Mouse (Mus musculus) ES-E14 (cell line): ENCODE measurements around the gene Acox2. TPM values are rescaled to one million over a fixed set of nuclear protein-coding genes. Genes with fewer than 3 reads are reported as not detected.
"Not testable (repeated sequence)": the region's sequence is repeated elsewhere in the genome, so short reads cannot be mapped to it uniquely, and the experiment has no call there.

Experiments used
- DNase-seq: peaks from one replicate; pipeline ENCODE4 v3.0.0-alpha.2; 2013; ENCODE audit warnings: low read depth, low spot score
- H3K27ac ChIP-seq: 2 replicates; pipeline ENCODE4 v1.5.1; 2012; ENCODE audit warnings: low read depth, mild to moderate bottlenecking, low read length, moderate library complexity, mixed read lengths; ENCODE audit not compliant: poor library complexity, insufficient read depth, severe bottlenecking
- H3K36me3 ChIP-seq: 2 replicates; pipeline ENCODE4 v1.6.1; 2012; ENCODE audit warnings: mild to moderate bottlenecking, low read length, moderate library complexity, mixed read lengths; ENCODE audit not compliant: control insufficient read depth, poor library complexity, insufficient read depth, severe bottlenecking
- H3K4me1 ChIP-seq, 2 experiments: fragments of 150-350 bp in 1 of 2; sonication (generic) in 1 of 2; 2 replicates each; pipeline ENCODE4 v1.6.1; 2012; ENCODE audit warnings: low read length in 2 of 2, mild to moderate bottlenecking in 1 of 2, mixed read lengths in 1 of 2; ENCODE audit not compliant: control insufficient read depth in 2 of 2, insufficient read depth in 2 of 2, poor library complexity in 1 of 2
- H3K4me3 ChIP-seq, 2 experiments: fragments of 150-350 bp in 1 of 2; sonication (generic) in 1 of 2; 2 replicates each; pipeline ENCODE4 v1.5.1; 2012; ENCODE audit warnings: low read length in 2 of 2, low read depth in 1 of 2, mild to moderate bottlenecking in 1 of 2, mixed read lengths in 1 of 2; ENCODE audit not compliant: insufficient read depth in 1 of 2, poor library complexity in 1 of 2, severe bottlenecking in 1 of 2
- H3K9ac ChIP-seq: 2 replicates; pipeline ENCODE4 v1.6.1; 2012; ENCODE audit warnings: low read depth, mild to moderate bottlenecking, low read length, mixed read lengths; ENCODE audit not compliant: poor library complexity, insufficient read depth, severe bottlenecking
- H3K9me3 ChIP-seq: fragments of 150-350 bp; sonication (generic); 2 replicates; pipeline ENCODE4 v1.6.1; 2012; ENCODE audit warnings: low read depth, mild to moderate bottlenecking, low read length; ENCODE audit not compliant: control insufficient read depth, insufficient read depth
- CHD2 ChIP-seq: IDR thresholded peaks from 2 replicates; pipeline ENCODE4 v1.6.1; 2014; ENCODE audit warnings: mild to moderate bottlenecking, low read depth, low read length, inconsistent platforms
- HCFC1 ChIP-seq: IDR thresholded peaks from 2 replicates; pipeline ENCODE4 v1.6.1; 2012; ENCODE audit warnings: low read length, inconsistent platforms, borderline replicate concordance; ENCODE audit not compliant: insufficient read depth
- MAFK ChIP-seq: IDR thresholded peaks from 2 replicates; pipeline ENCODE4 v1.6.1; 2014; ENCODE audit warnings: mild to moderate bottlenecking, low read depth, low read length, inconsistent platforms; ENCODE audit not compliant: insufficient read depth
- ZC3H11A ChIP-seq: IDR thresholded peaks from 2 replicates; pipeline ENCODE4 v1.6.1; 2012; ENCODE audit warnings: low read depth, mild to moderate bottlenecking, inconsistent platforms, low read length, borderline replicate concordance
- ZNF384 ChIP-seq: IDR thresholded peaks from 2 replicates; pipeline ENCODE4 v1.6.1; 2012; ENCODE audit warnings: low read depth, low read length, inconsistent platforms
- in situ Hi-C, 2 experiments: fragments of 600-800 bp; cut with MboI; formaldehyde crosslinking; loops; one replicate each; pipeline ENCODE4 v1.15.1; 2025; ENCODE audit warnings: low sequenced_read_pairs in 2 of 2, inconsistent platforms in 1 of 2; ENCODE audit not compliant: unreplicated experiment in 2 of 2
- total RNA-seq: library from RNA; depleted of rRNA; stranded (reverse); fragments of 300-350 nt; gene quantifications from 2 replicates; pipeline ENCODE4 v1.2.3, GENCODE M21; 2012

Acox2 gene
- total RNA-seq, 1 experiment, result not detected

- DNase-seq, result no peak
These were observed 24.6 kb upstream of the Acox2 start for GRCm38 (mm10) chr14:8283784-8284183.

GRCm38 (mm10) chr14:8271281-8271680 lies 12.1 kb upstream of the Acox2 start:
- H3K9me3 ChIP-seq, DNase-seq, H3K36me3 ChIP-seq, H3K9ac ChIP-seq, H3K4me3 ChIP-seq, in situ Hi-C loops, H3K27ac ChIP-seq, H3K4me1 ChIP-seq: not testable (repeated sequence)

More at GRCm38 (mm10) chr14:8283784-8284183, 24.6 kb upstream of the Acox2 start:
- in situ Hi-C loops, result no loop called here
- peaks cover 4% of the 10 kb centered on the region; the same call in 1 of the 2 replicates for H3K9me3 ChIP-seq
- no peak for TF ChIP-seq CHD2
- no peak for TF ChIP-seq ZC3H11A
- no peak for TF ChIP-seq ZNF384
- no peak for TF ChIP-seq MAFK
- TF ChIP-seq HCFC1, result no peak
- peaks cover 0 to 5% of the 10 kb centered on the region in 2 experiments; a peak in 3 of 4 replicates for H3K4me1 ChIP-seq
- H3K4me3 ChIP-seq, result no peak overlapping the region
- H3K36me3 ChIP-seq, result no peaks in the 10 kb centered on the region
- H3K27ac ChIP-seq, result no peak overlapping the region
- no peak overlapping the region for H3K9ac ChIP-seq

- Histone ChIP-seq H3K9me3 (no peaks in the 10 kb centered on the region), H3K4me1 (no peaks in the 10 kb centered on the region), H3K4me3 (no peak overlapping the region), H3K36me3 (no peaks in the 10 kb centered on the region), H3K27ac (no peak overlapping the region), H3K9ac (no peak overlapping the region)
- in situ Hi-C loops, result no loop called here
- TF ChIP-seq ZNF384 (no peak), HCFC1 (no peak), CHD2 (no peak), MAFK (no peak)
- no peak for DNase-seq
These were observed 5.2 kb upstream of the Acox2 start for GRCm38 (mm10) chr14:8264378-8264777.

- TF ChIP-seq CHD2, result no peak
- TF ChIP-seq ZNF384, result no peak
- TF ChIP-seq HCFC1, result no peak
- H3K36me3 ChIP-seq, result no peaks in the 10 kb centered on the region
- H3K9ac ChIP-seq, result no peak overlapping the region
- no peak overlapping the region for H3K4me3 ChIP-seq
- no peak for DNase-seq
- no peak overlapping the region for H3K27ac ChIP-seq
- H3K4me1 ChIP-seq, result no peaks in the 10 kb centered on the region
- in situ Hi-C loops, result no loop called here
- no peaks in the 10 kb centered on the region for H3K9me3 ChIP-seq
These were observed 3.1 kb upstream of the Acox2 start for GRCm38 (mm10) chr14:8262242-8262641.

GRCm38 (mm10) chr14:8260214-8260613 lies 1.1 kb upstream of the Acox2 start:
- Histone ChIP-seq H3K4me3 (no peak overlapping the region), H3K9me3 (no peaks in the 10 kb centered on the region), H3K9ac (no peak overlapping the region), H3K36me3 (no peaks in the 10 kb centered on the region), H3K27ac (no peak overlapping the region), H3K4me1 (no peaks in the 10 kb centered on the region)
- DNase-seq, result no peak
- TF ChIP-seq ZNF384 (no peak), MAFK (no peak), ZC3H11A (no peak), HCFC1 (no peak), CHD2 (no peak)
- in situ Hi-C loops, result no loop called here
